Mouse (Mus musculus): ENCODE data around the gene Rad21l.

The Rad21l gene

DNA sequence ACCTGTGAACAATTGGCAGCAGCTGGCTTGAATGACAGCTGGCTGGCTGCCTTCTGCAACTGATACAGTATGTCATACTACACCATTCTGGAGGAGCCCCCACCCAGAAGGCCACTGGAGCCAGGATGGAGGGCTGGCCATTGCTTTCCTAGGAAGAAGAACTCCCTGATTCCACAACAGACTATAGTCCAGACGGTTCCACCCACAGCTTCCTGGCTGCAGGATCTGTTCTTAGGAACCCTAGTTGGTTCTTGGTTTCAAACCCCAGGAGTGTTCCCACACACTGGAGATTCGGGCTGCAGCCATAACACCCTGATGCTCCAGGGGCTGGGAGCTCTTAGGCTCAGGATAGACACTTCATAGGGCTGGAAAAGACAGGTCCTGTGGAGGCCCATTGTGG, 70.3 kb downstream of the Rad21l start:
- TF ChIP-seq GATA4 (IDR thresholded peaks at IDR 0.05; ENCODE audit: insufficient replicate concordance, low read length) = no peak
